Mouse (Mus musculus) layer of hippocampus, adult 8-10 months (tissue): ENCODE data around the gene Prdm16. TPM values are rescaled to one million over a fixed set of nuclear protein-coding genes. Genes with fewer than 3 reads are reported as not detected.

ENCODE experiments used
- DNase-seq, 2 experiments: peaks; one replicate each; pipeline ENCODE4 v3.0.0; 2022; ENCODE audit warnings: low spot score in 2 of 2
- total RNA-seq, 4 experiments: library from RNA; stranded (reverse); gene quantifications; 2 replicates each; pipeline ENCODE4 v1.2.4; 2022

Prdm16 gene
- total RNA-seq, 4 experiments from 2014 or later = 9.3 to 15.5 (median 13.9) TPM

DNA sequence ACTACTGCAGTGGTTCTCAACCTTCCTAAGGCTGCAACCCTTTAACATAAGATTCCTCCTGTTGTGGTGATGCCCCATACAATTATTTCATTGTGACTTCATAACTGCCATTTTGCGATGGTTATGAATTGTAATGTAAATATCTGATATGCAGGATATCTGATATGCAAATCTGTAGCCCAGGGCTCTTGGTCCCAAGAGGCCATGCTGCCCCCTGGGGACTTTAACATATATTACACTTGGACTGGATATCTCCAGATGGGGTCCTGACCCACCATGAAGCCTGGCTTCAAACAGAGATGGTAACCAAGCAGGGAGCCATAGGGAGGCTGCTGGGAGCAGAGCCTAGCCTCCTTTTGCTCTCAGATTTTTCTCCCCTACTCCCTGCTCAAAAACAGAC lies 244.0 kb downstream of the Prdm16 start:
- no peak for DNase-seq

DNA sequence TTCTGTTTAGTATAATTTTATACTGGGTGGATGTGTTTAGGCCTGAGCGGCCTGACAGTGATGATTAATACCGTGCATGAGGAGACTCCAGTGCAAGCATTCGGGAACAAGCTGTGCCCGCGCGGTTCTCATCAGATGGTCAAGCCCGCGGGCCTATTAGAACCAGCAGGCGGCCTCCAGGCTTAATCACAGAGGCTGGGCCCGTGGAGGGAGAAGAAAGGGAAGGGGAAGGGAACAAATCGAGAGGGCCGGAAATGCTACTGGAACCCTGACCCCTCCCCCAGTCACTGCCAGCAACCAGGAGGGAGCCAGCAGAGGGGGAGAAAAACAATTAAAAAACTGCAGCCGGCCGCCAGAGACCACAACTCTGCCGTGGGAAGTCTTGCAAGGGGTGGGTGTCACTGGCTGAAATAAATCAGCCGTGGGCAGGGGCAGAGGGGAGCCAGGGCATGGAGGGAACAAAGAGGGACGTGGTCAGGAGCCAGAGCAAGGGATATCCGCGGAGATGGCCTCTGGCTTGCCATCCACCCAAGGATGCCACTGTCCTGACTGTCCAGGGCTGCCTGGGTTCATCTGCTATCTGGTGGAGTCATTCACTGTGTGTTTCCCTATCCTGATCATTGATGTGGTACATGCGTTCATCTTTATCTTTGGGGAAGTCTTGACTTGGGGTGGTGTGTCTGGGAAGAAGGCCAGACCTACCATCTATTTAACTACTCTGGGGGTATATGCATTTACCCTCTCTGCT lies 246.2 kb downstream of the Prdm16 start:
- DNase-seq = peak; percentile 26 to 39

DNA sequence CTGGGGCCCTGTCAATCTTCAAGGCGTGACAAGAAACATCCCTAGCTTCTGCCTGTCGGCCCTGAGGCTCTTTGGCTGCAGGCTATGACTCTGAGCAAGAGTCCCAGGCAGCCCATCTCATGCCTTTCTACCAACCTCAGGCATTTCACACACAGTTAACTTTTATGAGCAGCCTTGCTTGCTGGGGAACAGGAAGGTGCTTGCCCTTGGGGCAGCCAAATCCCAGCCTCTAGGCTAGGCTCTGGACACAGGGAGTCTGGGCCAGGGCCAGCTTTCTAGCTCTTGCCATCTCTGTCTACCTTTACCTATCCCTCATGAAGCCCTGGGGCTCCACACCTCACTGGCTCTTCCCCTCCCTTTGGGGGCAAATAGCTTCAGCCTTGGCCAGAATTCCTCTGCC lies 247.0 kb downstream of the Prdm16 start:
- DNase-seq = no peak

DNA sequence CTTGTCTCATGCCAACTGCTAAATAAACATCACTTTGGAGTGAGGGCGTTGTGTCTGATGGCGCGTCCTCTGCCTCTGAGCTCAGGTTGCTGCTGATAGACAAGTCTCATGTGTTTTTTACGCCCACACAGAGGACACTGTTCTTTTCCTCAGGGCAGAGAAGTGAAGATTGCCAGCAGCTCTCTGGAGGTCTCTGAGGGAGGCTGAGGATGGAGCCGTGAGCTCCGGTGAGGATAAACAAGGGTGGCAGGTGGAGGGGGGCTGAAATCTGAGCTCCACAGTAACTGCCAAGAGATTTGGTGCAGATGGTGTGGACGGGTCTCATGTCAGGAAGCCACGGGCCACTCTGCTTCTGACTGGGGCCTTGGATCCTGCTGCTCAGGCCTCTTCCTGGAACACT lies 249.9 kb downstream of the Prdm16 start:
- DNase-seq = no peak

DNA sequence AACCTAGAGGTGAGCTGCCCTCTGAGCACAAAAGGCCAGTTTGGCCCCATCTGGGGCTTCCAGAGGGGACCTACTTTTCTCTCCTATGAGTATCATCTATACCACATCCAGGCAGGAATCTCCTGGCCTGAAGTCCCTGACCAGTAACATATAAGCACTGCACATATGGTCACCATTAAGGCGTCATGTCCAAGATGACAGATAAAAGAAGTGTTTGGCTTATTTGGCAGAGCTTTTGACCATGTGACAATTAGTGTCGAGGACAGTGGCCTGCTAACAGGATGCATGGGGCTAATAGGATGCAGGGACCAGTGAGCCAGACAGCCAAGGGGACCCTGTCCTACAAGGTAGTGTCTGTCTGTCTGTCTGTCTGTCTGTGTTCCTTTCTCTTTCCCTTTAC lies 250.8 kb downstream of the Prdm16 start:
- no peak for DNase-seq

DNA sequence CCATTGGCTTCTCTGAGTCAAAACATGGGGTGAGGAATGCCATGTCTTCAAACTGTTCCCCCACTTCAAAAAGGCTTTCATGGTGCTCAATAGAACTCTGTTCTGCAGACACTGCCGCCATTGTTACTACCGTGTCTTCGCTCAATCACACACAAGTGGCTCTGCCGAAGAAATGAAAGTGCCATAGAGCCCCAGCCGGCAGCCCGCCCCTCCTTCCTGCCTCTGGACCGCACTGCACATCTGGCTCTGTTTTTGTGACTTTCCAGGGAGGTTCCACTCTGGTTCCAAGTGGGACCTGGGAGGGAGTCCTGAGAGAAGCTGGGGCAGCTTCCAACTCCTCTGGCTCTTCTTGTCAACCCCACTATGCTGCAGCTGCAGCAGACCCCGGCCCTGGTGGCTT lies 251.5 kb downstream of the Prdm16 start:
- no peak for DNase-seq

DNA sequence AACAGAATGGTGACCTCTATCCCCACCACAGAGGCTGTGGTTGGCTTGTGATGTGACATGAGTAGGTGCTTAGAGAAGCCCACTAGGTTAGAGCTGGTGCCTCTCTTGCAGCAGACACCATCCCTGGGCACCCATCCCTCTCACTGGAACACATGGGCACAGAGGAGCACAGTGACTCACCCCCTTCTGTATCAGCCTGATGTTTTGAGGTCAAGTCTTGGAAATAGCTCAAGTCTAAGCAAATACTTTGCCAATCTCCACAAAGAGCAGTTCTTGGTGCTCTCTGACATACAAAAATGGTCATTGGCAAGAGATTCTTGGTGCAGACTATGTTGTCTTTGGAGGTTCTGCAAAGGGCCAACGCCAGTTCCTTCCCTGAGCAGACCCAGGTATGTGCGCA lies 257.8 kb downstream of the Prdm16 start:
- no peak for DNase-seq

DNA sequence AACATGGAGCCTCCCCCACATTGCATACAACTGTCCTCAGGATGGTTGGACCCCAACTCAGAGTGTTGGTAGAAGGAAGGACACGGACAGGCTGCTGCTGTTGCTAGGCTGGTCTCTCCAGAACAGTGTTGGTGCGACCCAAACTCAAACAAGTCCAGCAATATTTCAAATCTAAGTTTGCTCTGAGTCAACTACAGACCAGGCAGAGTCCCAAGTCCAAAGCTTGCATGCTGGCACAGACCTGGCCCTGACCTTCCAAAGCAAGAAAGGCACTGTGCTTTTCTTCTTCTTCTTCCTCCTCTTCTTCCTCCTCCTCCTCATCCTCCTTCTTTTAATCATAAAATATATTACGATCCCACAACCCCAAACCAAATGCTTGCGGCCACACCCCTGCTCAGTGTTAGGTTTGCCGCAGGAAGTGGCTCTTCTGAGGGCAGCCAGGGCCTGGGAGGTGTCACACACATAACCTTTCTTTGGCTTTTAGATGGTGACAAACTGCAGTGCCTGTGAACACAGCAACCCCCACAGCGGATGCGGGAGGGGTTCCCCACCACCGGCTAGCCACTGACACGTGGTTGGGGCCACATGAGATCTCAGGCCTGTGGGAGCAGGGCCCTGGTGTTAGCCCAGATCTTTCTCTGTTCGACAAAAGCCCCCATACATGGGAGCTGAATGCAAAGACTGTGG lies 260.6 kb downstream of the Prdm16 start:
- no peak for DNase-seq

DNA sequence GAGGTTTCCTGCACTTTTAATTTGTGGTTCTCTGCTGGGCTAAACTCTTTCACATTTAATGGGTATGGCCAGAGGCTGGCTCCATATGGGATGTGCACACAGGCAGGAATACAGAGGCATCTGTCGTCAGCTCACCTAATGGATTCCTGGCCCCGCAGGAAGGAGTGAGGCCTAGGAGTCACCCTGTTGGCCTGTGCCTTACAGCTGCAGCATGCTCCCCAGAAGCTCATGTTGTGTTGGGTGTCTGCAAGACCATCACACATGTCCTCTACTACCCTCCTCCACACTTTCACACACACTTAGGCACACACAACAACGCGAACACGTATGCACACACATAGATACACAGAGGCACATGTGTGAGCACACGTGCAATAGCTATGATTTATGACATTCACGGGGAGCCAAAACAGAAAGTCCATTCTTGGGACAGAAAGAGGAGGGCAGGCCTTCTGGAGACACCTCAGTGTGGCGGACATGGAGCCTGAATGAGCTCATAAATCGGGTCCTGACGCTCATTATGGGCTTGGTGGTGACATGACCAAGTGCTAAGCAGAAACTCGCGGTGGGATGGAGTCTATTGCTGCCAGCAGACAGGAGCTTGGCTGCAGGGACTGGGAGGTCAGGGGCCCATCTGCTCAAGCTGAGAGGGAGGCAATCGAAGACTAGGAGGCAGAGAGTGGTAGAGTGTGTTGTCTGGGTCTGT lies 265.0 kb downstream of the Prdm16 start:
- no peak for DNase-seq

DNA sequence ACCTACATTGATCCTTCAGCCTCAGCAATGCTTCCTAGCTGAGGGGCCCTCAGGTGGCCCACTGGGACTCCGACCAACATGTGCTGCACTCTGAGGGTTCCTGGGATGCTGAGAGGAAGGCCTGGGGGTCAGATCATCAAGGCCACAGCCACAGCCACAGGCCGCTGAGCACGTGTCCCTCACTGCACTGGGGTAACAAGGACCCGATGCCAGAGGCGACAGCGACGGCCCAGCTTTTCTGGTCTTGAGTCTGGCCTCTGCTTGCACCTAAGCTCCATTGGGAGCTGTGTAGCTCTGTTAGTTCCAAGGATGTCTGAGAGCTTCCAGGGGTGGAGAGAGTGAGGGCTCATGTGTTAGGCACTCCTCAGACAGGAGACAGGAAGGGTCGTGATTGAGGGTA lies 265.8 kb downstream of the Prdm16 start:
- DNase-seq = no peak

DNA sequence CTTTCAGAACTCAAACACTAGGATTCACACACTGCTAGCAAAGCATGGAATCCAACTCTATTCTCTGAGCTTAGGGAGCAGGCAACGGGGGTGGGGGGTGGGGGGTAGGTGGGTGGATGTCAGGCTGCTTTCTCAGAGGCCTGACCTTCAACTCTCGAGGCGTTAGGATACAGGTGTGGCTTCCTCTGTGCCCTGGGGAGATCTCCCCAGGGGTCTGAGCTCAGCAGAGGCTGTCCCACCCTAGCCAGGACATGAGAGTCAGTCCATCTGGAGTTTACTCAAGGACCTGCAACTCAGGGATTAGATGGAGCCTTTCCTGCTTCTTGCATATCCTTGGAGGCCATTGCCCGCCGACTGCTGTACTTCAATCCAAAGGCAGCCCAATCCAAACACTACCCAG lies 267.6 kb downstream of the Prdm16 start:
- DNase-seq = no peak

DNA sequence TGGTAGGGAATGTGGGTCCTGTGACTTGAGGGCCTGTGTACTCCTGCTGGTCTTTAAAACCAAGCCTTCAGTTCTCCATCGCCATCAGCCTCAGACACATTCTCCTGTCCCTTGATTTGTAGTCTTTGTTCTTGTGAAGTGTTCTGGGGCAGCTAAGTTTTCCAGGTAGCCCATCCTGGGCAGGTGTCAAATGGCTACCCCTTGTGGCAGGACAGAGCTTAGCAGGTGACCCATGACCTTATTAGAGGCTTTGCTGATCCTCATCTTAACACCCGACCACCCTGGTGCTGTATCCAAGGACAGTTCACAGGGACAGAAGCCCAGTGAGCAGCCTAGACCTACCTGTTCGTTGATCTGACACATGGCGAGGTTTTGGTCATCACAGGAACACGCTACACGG lies 269.8 kb downstream of the Prdm16 start:
- no peak for DNase-seq

DNA sequence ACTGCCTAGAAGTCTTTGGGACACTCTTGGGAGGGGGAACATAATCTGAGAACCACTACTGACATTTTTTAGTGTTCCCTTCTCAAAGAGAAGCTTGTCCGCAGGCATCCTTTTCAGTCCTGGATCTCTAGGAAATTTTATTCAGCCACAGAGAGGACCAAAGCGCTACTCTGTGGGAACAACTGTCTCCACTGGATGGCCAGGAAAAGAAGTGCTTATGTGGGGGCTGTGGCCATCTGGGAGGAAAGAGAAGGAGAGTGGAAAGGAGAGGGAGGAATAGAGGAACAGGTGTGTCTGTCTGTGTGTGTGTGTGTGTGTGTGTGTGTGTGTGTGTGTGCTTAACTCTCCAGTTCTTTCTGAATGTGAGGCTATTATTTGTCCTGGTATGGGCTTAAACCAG lies 271.9 kb downstream of the Prdm16 start:
- DNase-seq = no peak

DNA sequence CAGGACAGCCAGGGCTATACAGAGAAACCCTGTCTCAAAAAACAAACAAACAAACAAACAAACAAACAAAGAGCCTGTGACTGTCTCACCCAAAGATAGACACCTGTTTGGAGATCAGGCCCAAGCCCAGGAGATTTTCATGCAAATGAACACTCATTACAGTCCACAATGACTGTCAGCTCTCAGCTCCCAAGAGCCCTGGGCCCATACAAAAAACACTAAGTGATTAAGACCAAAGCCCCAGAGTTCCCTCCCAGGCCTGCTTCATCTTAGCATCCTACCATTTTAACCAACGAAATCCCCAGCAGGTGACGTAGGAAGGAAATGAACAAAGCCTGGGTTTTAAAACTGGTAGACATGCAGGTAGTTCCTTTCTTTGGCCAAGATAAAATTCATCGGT lies 275.8 kb downstream of the Prdm16 start:
- DNase-seq = no peak

DNA sequence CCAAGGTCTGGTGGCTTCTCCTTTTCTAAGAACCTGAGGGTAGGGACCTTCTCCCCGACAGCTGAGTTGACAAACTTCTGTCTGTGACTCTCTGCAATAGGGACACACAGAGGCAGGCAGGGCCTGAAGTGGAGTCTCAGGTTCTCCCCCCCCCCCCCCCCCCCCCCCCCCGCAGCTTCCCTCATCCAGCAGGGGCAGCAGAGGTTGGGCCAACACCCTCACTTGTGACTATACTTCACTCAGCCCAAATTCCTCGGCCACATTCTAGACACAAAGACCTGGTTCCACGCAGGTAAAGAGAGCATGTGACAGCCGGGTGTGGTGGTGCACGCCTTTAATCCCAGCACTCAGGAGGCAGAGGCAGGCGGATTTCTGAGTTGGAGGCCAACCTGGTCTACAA lies 276.2 kb downstream of the Prdm16 start:
- no peak for DNase-seq

DNA sequence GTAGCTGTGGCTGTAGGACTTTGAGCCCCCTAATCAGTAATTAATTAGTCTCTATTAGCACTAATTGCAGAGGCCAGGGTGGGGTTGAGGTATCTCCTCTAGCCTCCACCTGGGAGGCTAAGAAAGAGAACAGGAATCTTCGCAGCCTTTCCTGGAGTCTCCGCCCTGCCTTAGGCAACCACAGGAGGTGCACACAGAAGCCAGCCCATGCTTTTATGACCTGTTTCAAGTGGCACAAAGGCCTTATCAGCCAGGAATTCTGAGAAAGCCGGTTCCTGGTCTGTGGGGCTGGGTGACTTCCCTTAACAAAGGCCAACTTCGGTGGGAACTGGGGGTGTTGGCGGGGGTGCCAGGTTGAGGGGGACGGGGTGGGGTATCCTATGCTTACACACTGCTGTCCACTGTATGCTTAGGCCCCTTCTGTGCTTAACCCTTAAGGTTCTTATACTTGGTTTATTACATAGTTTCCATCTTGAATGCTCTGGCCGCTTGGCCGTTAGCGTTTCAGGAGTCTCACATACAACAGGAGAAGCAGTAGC lies 276.8 kb downstream of the Prdm16 start:
- no peak for DNase-seq

DNA sequence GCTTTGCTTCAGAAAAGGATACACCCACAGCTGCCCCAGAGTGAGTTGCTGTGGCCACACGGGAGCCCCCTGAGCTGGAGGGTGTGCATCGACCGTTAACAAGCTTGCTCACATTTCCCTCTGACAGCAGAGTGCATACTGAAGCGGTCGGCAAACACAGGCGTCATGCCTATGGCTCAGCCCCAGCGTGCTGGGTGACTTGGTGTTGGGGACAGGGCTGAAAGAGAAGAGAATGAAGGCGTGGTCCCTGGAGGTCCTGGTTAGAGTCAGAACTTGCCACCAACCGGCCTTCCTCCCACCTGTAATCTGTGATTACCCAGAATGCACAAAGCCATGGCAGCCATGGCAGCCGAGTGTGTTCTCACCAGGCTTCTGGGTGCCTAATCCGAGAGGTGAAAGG lies 277.9 kb downstream of the Prdm16 start:
- DNase-seq = no peak

DNA sequence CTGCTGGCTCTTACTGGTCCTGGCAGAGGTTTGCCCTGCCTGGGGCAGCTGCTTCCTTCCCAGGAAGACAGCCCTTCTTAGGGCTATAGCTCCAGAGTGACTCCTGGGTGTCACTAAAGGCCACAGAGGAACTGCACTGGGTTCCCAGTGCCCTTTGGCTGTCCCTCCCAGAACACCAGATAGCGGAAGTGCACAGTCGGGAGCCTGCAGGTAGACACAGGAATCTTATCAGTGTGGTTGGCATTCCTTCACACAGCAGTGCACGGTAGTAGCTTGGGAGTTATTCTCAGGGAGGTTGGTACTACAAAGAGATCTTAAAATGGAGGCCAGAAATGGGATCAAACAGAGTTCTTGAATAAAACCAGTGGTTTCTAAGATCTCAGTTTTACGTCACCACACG lies 278.3 kb downstream of the Prdm16 start:
- no peak for DNase-seq

DNA sequence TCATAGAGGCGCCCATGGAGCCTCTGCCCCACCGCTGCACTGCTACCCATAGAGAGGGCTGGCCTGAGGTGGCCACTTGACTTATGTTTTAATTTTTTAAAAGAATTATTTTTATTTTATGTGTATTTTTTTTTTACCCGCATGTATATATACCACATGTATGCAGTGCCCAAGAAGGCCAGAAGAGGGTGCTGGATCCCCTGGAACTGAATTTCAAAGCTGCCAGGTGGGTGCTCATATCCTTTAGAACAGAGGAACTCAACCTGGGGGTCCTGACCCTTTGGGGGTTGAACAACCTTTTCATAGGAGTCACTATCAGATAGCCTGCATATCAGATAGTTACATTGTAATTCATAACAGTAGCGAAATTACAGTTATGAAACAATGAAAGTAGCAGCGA lies 281.3 kb downstream of the Prdm16 start:
- DNase-seq = no peak

DNA sequence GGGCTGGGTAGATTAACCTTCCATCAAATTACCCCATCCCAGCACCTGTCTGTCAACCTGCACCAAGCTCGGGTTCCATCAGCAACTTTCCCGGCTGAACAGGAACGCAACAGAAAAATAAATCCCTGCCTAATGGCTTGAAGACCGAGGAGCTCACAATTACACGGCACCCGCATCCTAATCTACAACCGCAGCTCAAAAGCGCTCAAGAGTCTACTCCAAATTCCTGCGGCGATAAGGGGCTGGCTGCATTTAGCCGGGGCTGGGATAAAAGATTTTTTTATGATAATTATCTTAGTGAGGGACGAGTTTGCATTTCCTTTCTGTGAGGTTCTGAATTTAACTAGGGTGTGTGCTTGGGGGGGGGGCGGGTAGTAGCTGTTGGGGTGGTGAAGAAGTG lies 284.4 kb downstream of the Prdm16 start:
- DNase-seq = no peak

DNA sequence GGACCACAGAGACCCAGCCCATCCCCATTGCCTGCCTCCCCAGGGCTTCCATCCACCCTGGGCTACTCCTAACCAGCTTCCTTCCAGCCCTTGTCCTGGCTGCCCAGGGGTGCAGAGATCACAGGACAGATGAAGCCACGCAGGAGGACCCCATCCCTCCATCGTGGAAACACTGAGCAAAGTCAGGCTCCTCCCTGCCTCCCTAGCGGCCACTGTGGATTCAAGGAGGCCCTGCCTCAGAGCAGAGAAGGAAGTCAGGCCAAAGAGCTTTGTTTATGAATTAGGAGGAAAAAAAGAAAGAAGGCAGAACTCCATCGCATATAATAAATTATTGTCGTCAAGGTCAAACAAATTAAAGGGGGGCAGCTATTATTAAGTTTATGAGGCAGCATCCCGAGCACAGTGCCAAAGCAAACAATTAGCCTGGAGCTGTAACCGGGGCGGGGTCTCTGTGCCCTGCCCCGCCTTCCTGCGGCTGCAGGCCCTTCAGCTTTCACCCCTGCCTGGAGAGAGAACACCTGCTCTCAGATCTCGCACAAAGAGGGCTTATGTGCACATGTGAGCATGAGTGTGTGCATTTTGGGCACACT lies 288.4 kb downstream of the Prdm16 start:
- no peak for DNase-seq
